Mouse (Mus musculus) hindbrain, postnatal 0 days (tissue): Measurements from ENCODE around the gene Gm20388. TPM values are rescaled to one million over a fixed set of nuclear protein-coding genes. Genes with fewer than 3 reads are reported as not detected.

Experiments used
- ATAC-seq: fragments of 200-750 bp; cut with Nextera tagmentation; 2 replicates; pipeline ENCODE4 v1.8.0; 2017; ENCODE audit warnings: mild to moderate bottlenecking, moderate TSS enrichment, moderate library complexity
- DNase-seq: peaks from one replicate; pipeline ENCODE4 v3.0.0-alpha.2; 2015; ENCODE audit warnings: low spot score
- H3K27ac ChIP-seq: fragments of 300-500 bp; sonication (generic); 2 replicates; pipeline ENCODE4 v1.5.1; 2014; ENCODE audit warnings: mild to moderate bottlenecking
- H3K27me3 ChIP-seq: fragments of 300-500 bp; sonication (generic); 2 replicates; pipeline ENCODE4 v1.6.1; 2014; ENCODE audit warnings: low read length, mixed read lengths; ENCODE audit not compliant: insufficient read depth
- H3K36me3 ChIP-seq: fragments of 300-500 bp; sonication (generic); 2 replicates; pipeline ENCODE4 v1.6.1; 2014; ENCODE audit warnings: low read length, mixed read lengths; ENCODE audit not compliant: insufficient read depth
- H3K4me1 ChIP-seq: fragments of 300-500 bp; sonication (generic); 2 replicates; pipeline ENCODE4 v1.6.1; 2014; ENCODE audit warnings: antibody characterized with exemption, low read length, mixed read lengths; ENCODE audit not compliant: insufficient read depth
- H3K4me2 ChIP-seq: fragments of 300-500 bp; sonication (generic); 2 replicates; pipeline ENCODE4 v1.6.1; 2014; ENCODE audit warnings: low read depth, mild to moderate bottlenecking, low read length, moderate library complexity, mixed read lengths
- H3K4me3 ChIP-seq: fragments of 300-500 bp; sonication (generic); 2 replicates; pipeline ENCODE4 v1.5.1; 2014; ENCODE audit warnings: low read length
- H3K9ac ChIP-seq: fragments of 300-500 bp; sonication (generic); replicated peaks from 2 replicates; pipeline ENCODE4 v1.6.1; 2014; ENCODE audit warnings: mild to moderate bottlenecking, low read length, moderate library complexity, mixed read lengths
- H3K9me3 ChIP-seq: fragments of 300-500 bp; sonication (generic); 2 replicates; pipeline ENCODE4 v1.6.1; 2016; ENCODE audit warnings: low read length, mixed read lengths
- CTCF ChIP-seq: IDR thresholded peaks from 2 replicates; pipeline ENCODE4 v1.5.1; 2016; ENCODE audit warnings: antibody characterized with exemption, control low read depth, low read depth
- WGBS: fragments of 180-500 bp; shearing (Covaris S2); extraction: QIAGEN DNeasy Blood & Tissue Kit; methylation state at CpG from one replicate; pipeline ENCODE4 v1.1.7; 2014; 5-methylcytosine and 5-hydroxymethylcytosine counted together
- polyA plus RNA-seq: library from polyadenylated mRNA; unstranded; fragments of >200 nt; fragmentation: Nextera tagmentation; extraction: Ambion mirVana; gene quantifications from 2 replicates; pipeline ENCODE4 v1.2.1, GENCODE M21; 2015
- total RNA-seq: library from RNA; depleted of rRNA; stranded (reverse); fragments of >200 nt; gene quantifications from 2 replicates; pipeline ENCODE4 v1.2.3, GENCODE M21; 2014

Gm20388 gene
- total and polyA plus RNA-seq, 2 experiments from 2014 or later = 71.3 TPM; not detected in 1

DNA sequence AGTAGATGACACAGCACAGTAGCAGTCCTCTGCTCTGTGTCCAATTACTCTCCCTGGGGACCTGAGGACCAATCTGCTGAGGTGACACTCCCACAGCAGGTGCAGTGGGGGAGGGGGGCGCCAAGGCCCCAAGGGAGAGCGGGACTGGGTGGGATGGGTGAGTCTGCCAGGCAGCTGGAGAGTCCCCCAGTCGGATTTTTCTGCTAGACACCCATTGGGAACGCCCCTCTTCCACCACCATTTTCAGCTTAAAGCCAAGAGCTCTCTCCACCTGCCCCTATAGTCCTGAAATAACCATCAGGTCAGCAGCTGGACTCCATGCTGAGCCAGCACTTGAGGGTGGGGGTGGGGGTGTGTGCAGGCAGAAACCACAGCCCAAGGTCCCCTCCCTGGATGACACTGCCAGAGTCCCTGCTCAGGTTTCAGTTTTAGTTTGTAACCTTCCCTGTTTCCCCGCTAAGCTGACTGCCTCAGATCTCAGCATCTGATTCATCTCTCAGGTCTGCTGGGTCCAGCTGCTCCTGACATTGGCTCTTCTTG lies 525.9 kb downstream of the Gm20388 start:
- 67% methylated on average over 5 of the region's 5 CpGs for WGBS
- Histone ChIP-seq H3K4me1 (peaks cover 40% of the 10 kb centered on the region), H3K4me3 (no peak overlapping the region), H3K9me3 (no peaks in the 10 kb centered on the region), H3K4me2 (no peak overlapping the region), H3K27ac (no peak overlapping the region), H3K27me3 (no peaks in the 10 kb centered on the region), H3K36me3 (no peaks in the 10 kb centered on the region), H3K9ac (no peak overlapping the region)
- DNase-seq = no peak
- ATAC-seq = no peak
- TF ChIP-seq CTCF = no peak

DNA sequence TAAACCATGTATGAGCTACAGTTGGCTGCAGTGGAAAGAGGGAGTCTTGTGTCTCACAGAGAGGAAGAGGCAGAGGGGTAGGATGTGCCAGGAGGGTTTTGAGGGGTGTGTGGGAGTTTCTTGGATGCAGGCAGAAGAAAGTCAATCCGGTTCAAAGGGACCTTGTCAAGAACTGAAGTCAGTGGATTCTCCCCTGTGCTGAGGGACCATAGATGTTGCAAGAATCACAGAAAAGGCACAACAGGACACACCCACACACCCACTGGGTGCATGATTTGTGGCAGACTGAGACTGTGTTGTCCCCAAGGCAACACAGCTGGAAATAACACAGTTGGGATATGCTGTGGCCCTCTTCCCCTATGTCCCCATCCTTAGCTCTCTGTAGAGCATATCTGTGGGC lies 526.6 kb downstream of the Gm20388 start:
- no peaks in the 10 kb centered on the region for H3K9me3 ChIP-seq
- no peak for DNase-seq
- H3K9ac ChIP-seq = no peak overlapping the region
- peaks cover 40% of the 10 kb centered on the region for H3K4me1 ChIP-seq
- no peak overlapping the region for H3K4me3 ChIP-seq
- no peaks in the 10 kb centered on the region for H3K36me3 ChIP-seq
- WGBS = 79% methylated on average over 1 of the region's 1 CpGs
- no peak for ATAC-seq
- TF ChIP-seq CTCF = no peak
- H3K4me2 ChIP-seq = no peak overlapping the region
- peak overlapping the region; percentile 64; the same call in 1 of the 2 replicates for H3K27ac ChIP-seq
- no peaks in the 10 kb centered on the region for H3K27me3 ChIP-seq

DNA sequence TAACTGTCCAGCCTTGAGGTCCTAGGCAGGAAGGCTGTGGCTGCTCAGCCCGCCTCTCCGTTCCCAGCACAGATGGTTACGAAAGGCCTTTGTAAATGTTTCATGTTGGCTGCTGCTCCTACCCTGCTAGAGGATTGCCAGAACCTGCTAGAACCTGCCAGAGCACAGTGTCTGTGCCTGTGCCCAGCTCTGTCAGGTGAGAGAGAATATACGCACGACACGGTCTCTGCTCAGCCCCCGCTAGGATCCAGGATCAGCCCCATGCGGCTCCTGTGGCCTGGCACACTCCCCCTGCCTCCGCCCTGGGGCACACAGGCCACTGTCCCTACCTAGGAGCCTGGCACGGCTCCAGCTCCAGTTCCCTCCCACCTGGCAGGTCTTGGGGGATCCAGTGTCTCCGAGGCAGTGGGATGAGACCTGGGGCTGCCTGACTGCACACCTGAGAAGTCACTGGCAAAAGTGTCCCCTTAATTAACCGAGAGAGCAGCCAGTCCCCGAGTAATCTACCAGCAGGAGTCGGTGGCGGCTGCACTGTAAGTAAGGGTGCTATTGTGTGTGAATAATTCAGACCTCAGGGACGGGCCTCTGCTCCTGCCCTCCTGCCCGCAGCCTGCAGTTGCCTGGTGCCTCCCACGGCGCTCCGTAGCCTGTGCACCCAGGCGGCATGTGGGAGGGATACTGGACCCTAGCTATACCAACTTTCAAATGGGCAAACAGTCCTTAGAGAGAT lies 527.2 kb downstream of the Gm20388 start:
- peak overlapping the region; percentile 64 for H3K27ac ChIP-seq
- WGBS = 45% methylated on average over 21 of the region's 21 CpGs
- H3K9me3 ChIP-seq = no peaks in the 10 kb centered on the region
- no peak overlapping the region for H3K4me2 ChIP-seq
- ATAC-seq = 0 out of 2 replicates have a peak, but pooled peaks have one; percentile 22
- peaks cover 40% of the 10 kb centered on the region for H3K4me1 ChIP-seq
- TF ChIP-seq CTCF = no peak
- H3K36me3 ChIP-seq = no peaks in the 10 kb centered on the region
- H3K27me3 ChIP-seq = no peaks in the 10 kb centered on the region
- no peak for DNase-seq
- no peak overlapping the region for H3K4me3 ChIP-seq
- no peak overlapping the region for H3K9ac ChIP-seq

DNA sequence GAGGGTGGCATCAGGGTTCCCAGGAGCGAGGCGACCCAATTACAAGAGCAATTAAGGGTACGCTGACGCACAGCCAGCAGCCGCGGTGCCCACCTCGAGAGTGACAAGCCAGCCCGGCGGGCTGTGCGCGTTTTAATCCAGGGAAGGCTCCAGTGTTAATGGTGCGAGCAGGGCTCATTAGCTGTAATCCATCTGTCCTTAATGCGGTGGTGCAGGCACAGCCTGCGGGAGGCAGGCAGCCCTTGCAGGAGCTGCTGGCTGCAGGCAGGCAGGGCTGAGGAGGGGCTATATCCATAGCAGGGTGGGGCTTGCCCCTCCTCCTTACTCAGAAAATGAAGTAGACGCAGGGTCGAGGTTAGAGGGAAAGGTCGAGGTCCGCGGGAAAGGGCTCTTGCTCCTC lies 528.7 kb downstream of the Gm20388 start:
- Histone ChIP-seq H3K27me3 (no peaks in the 10 kb centered on the region), H3K36me3 (no peaks in the 10 kb centered on the region), H3K27ac (peak overlapping the region; percentile 45), H3K4me3 (no peak overlapping the region), H3K4me2 (no peak overlapping the region), H3K4me1 (peaks cover 40% of the 10 kb centered on the region), H3K9ac (no peak overlapping the region), H3K9me3 (no peaks in the 10 kb centered on the region)
- DNase-seq = peak; percentile 77
- peak; percentile 51 for ATAC-seq
- 16% methylated on average over 19 of the region's 19 CpGs for WGBS
- no peak for TF ChIP-seq CTCF

DNA sequence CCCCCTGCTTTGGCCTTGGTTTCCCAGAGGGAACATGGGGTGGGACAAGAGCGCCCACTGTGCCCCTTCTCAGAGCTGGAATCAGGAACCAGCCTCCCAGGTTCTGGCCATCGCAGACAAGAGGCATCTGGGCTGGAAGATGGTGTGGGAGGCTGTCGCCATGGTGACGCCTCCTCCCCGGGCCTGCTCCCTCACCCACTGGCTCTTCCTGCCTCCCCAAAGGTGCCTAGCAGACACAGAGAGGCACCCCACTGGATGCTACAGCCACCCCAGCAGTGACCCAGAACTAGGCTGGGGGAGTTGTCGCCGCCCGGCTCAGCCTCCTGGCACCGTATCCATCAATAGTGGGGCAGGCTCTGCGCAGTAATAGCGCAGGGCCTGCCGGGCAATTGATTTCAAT lies 530.1 kb downstream of the Gm20388 start:
- TF ChIP-seq CTCF = no peak
- Histone ChIP-seq H3K27ac (0 out of 2 replicates have a peak overlapping the region, but pooled peaks have one; percentile 20), H3K4me1 (peaks cover 40% of the 10 kb centered on the region), H3K36me3 (no peaks in the 10 kb centered on the region), H3K9me3 (no peaks in the 10 kb centered on the region), H3K9ac (no peak overlapping the region; the same call in 1 of the 2 replicates), H3K4me3 (no peak overlapping the region), H3K27me3 (no peaks in the 10 kb centered on the region), H3K4me2 (no peak overlapping the region)
- ATAC-seq (peak; percentile 31; the same call in 1 of the 2 replicates), DNase-seq (no peak)
- WGBS = 52% methylated on average over 12 of the region's 12 CpGs

DNA sequence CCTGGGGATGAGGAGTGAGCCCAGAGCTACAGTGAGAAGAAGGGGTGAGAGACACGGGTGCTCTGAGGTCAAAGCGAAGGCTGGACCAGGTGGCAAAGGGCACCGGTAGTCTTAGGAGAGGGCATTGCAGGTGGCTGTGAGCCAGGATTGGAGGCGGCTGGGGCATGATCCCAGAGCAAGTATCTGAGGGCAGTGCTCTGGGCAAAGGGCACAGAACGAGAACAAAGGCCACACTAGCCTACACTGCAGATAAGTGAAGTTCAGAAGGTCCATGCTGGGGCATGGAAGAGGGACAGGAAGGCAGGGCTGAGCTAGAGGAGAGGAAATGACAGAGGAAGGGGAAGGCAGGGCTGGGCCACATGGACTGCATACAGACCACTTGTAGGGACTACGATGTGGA lies 531.0 kb downstream of the Gm20388 start:
- Histone ChIP-seq H3K9me3 (no peaks in the 10 kb centered on the region), H3K9ac (no peak overlapping the region), H3K27me3 (no peaks in the 10 kb centered on the region), H3K4me3 (no peak overlapping the region), H3K36me3 (no peaks in the 10 kb centered on the region), H3K27ac (no peak overlapping the region), H3K4me1 (peaks cover 39% of the 10 kb centered on the region), H3K4me2 (no peak overlapping the region)
- no peak for TF ChIP-seq CTCF
- DNase-seq (no peak), ATAC-seq (no peak)
- 75% methylated on average over 6 of the region's 6 CpGs for WGBS

DNA sequence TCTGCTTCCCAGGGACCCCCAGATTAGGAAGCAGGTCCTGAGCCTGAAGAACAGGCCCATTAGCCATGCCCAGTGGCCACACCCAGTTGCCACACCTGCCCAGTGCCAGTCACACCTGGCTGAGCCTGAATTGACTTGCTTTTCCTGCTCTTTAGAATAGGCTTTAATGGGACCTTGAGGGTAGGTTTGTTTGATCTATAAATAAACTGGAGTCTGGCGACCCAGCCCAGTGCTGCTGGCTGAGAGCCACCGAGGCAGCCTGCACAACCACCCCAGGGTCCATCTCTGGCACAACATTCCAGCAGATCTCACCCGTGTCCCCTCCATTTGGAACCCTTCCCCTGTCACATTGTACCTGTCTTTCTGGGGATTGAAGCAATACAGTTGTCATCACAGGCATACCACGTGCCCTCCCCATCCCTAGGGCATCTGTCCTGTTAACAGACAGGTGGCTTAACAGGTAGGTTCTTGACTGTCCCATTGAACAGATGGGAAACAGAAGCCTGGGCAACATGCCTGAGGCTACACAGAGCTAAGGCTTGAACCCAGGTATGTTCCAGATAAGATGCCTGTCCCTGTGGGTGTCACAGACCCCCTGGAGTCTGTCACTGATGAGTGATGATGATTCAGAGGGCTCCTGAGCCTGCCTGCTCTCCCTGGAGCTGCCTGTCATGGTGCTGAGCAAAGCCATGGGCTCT lies 531.8 kb downstream of the Gm20388 start:
- no peaks in the 10 kb centered on the region for H3K9me3 ChIP-seq
- H3K36me3 ChIP-seq = no peaks in the 10 kb centered on the region
- no peak for TF ChIP-seq CTCF
- ATAC-seq (no peak), DNase-seq (no peak)
- WGBS = 52% methylated on average over 4 of the region's 4 CpGs
- no peak overlapping the region for H3K27ac ChIP-seq
- H3K4me1 ChIP-seq = peaks cover 35% of the 10 kb centered on the region
- no peak overlapping the region for H3K9ac ChIP-seq
- no peaks in the 10 kb centered on the region for H3K27me3 ChIP-seq
- no peak overlapping the region for H3K4me2 ChIP-seq
- H3K4me3 ChIP-seq = no peak overlapping the region
